Mouse (Mus musculus) CD4-positive, CD25-positive, alpha-beta regulatory T cell, adult 4 months (primary cell): ENCODE measurements around the gene Trappc11. TPM values are rescaled to one million over a fixed set of nuclear protein-coding genes. Genes with fewer than 3 reads are reported as not detected.
"Not testable (repeated sequence)": the region's sequence is repeated elsewhere in the genome, so short reads cannot be mapped to it uniquely, and the experiment has no call there.

Experiments
- ATAC-seq: one replicate; pipeline ENCODE4 v1.8.0; 2017
- polyA plus RNA-seq, 2 experiments: library from polyadenylated mRNA; unstranded; fragments of 100-300 nt; shearing (Covaris generic); gene quantifications; one replicate each; pipeline ENCODE4 v1.2.1; 2017

Trappc11 gene
- polyA plus RNA-seq, 2 experiments from 2014 or later, result 21.3 to 27.2 TPM

GRCm38 (mm10) chr8:47482354-47483071 lies 50.8 kb downstream of the Trappc11 start:
- no peak for ATAC-seq

GRCm38 (mm10) chr8:47480039-47480438 lies 53.2 kb downstream of the Trappc11 start:
- no peak for ATAC-seq

GRCm38 (mm10) chr8:47461650-47462049 lies 71.6 kb downstream of the Trappc11 start:
- no peak for ATAC-seq

- no peak for ATAC-seq
Measured at GRCm38 (mm10) chr8:47459216-47459749, 74.0 kb downstream of the Trappc11 start.

GRCm38 (mm10) chr8:47458591-47458990 lies 74.7 kb downstream of the Trappc11 start:
- no peak for ATAC-seq

GRCm38 (mm10) chr8:47449211-47449610 lies 84.1 kb downstream of the Trappc11 start:
- ATAC-seq, result not testable (repeated sequence)

- no peak for ATAC-seq
Measured at GRCm38 (mm10) chr8:47446312-47447046, 86.8 kb downstream of the Trappc11 start, which contains the start of gene Stox2. Gene Stox2 (minus strand): TSS chr8:47446362.

Other genes starting within 250 kb of the Trappc11 start
- under 1 TPM; 0.16 TPM for gene Stox2, start 87.1 kb downstream of the Trappc11 start, polyA plus RNA-seq
- 10 to 100 TPM; 15.3 to 27.5 TPM for gene Rwdd4a, start 194 bp upstream of the Trappc11 start, polyA plus RNA-seq
- 1 to 10 TPM; 7.6 to 7.8 TPM for gene Ing2, start 142.1 kb upstream of the Trappc11 start, polyA plus RNA-seq
- 10 to 100 TPM; 12.3 to 18.1 TPM for gene Cdkn2aip, start 180.5 kb upstream of the Trappc11 start, polyA plus RNA-seq